Mouse (Mus musculus): ENCODE measurements at regions not wholly inside any gene's neighbourhood (a gene's known extent, or its start where the extent isn't known, plus 50 kb on each side); places are given as distances from the start of the nearest gene placed in this dataset.
"Not testable (repeated sequence)": the region's sequence is repeated elsewhere in the genome, so short reads cannot be mapped to it uniquely, and the experiment has no call there.

GRCm38 (mm10) chr2:107468671-107469070, 178.2 kb downstream of the Kcna4 start:
- no peak for DNase-seq

- DNase-seq = no peak
Observed at GRCm38 (mm10) chr2:107503646-107504379, 213.4 kb downstream of the Kcna4 start.

- no peak for DNase-seq
Observed at GRCm38 (mm10) chr2:107507426-107508167, 217.2 kb downstream of the Kcna4 start.

GRCm38 (mm10) chr2:107515486-107515885, 225.0 kb downstream of the Kcna4 start:
- DNase-seq = not testable (repeated sequence)

GRCm38 (mm10) chr2:107518107-107518506, 227.7 kb downstream of the Kcna4 start:
- DNase-seq = no peak

GRCm38 (mm10) chr2:107518759-107519158, 228.3 kb downstream of the Kcna4 start:
- no peak for DNase-seq

- DNase-seq = peak in 1 of 2 experiments; percentile 18
Observed at GRCm38 (mm10) chr2:107519326-107519725, 228.9 kb downstream of the Kcna4 start.

- no peak for DNase-seq
Observed at GRCm38 (mm10) chr2:107519761-107520160, 229.3 kb downstream of the Kcna4 start.

GRCm38 (mm10) chr2:107543161-107543560, 252.7 kb downstream of the Kcna4 start:
- no peak for DNase-seq

GRCm38 (mm10) chr2:107552569-107552968, 262.1 kb downstream of the Kcna4 start:
- DNase-seq = no peak

- no peak for DNase-seq
Observed at GRCm38 (mm10) chr2:107556239-107556638, 265.8 kb downstream of the Kcna4 start.

- DNase-seq = no peak
Observed at GRCm38 (mm10) chr2:107569618-107570017, 279.2 kb downstream of the Kcna4 start.

- no peak for DNase-seq
Observed at GRCm38 (mm10) chr2:107609872-107610559, 319.6 kb downstream of the Kcna4 start.

GRCm38 (mm10) chr2:107611811-107612210, 321.4 kb downstream of the Kcna4 start:
- no peak for DNase-seq

GRCm38 (mm10) chr2:107612221-107612620, 321.8 kb downstream of the Kcna4 start:
- no peak for DNase-seq

GRCm38 (mm10) chr2:107614715-107615114, 324.3 kb downstream of the Kcna4 start:
- DNase-seq = no peak

GRCm38 (mm10) chr2:107627458-107627857, 337.0 kb downstream of the Kcna4 start:
- DNase-seq = no peak

GRCm38 (mm10) chr2:107659176-107659575, 368.7 kb downstream of the Kcna4 start:
- DNase-seq = no peak
